Mouse (Mus musculus): ENCODE measurements at regions not wholly inside any gene's neighbourhood (a gene's known extent, or its start where the extent isn't known, plus 50 kb on each side); places are given as distances from the start of the nearest gene placed in this dataset.
"Not testable (repeated sequence)": the region's sequence is repeated elsewhere in the genome, so short reads cannot be mapped to it uniquely, and the experiment has no call there.

- Histone ChIP-seq H3K27me3 (ENCODE audit: insufficient read depth, low read length) (no peaks in the 10 kb centered on the region), H3K36me3 (ENCODE audit: insufficient read depth, low read length) (no peaks in the 10 kb centered on the region), H3K9me3 (ENCODE audit: low read length) (no peaks in the 10 kb centered on the region), H3K4me1 (ENCODE audit: insufficient read depth, low read length) (no peaks in the 10 kb centered on the region), H3K27ac (no peak overlapping the region), H3K9ac (replicated peaks; ENCODE audit: low read length) (no peak overlapping the region), H3K4me3 (ENCODE audit: low read length) (no peak overlapping the region), H3K4me2 (ENCODE audit: low read depth, low read length) (no peak overlapping the region)
- DNase-seq (ENCODE audit: low spot score), result peak; percentile 16
- ATAC-seq, result no peak
- 77% methylated on average over 6 of the region's 6 CpGs for WGBS
- no peak for TF ChIP-seq CTCF (IDR thresholded peaks at IDR 0.05; ENCODE audit: low read depth)
Measured at GRCm38 (mm10) chr5:50182721-50183120, 123.9 kb upstream of the Adgra3 start.

GRCm38 (mm10) chr5:50156557-50156956 is 97.8 kb upstream of the Adgra3 start:
- 36% methylated on average over 1 of the region's 1 CpGs for WGBS
- TF ChIP-seq CTCF (IDR thresholded peaks at IDR 0.05; ENCODE audit: low read depth), result no peak
- H3K27me3 ChIP-seq (ENCODE audit: insufficient read depth, low read length), result no peaks in the 10 kb centered on the region
- no peaks in the 10 kb centered on the region for H3K36me3 ChIP-seq (ENCODE audit: insufficient read depth, low read length)
- no peaks in the 10 kb centered on the region for H3K9me3 ChIP-seq (ENCODE audit: low read length)
- H3K9ac ChIP-seq (replicated peaks; ENCODE audit: low read length), result no peak overlapping the region
- no peak overlapping the region for H3K27ac ChIP-seq
- H3K4me2 ChIP-seq (ENCODE audit: low read depth, low read length), result no peak overlapping the region
- H3K4me3 ChIP-seq (ENCODE audit: low read length), result no peak overlapping the region
- no peaks in the 10 kb centered on the region for H3K4me1 ChIP-seq (ENCODE audit: insufficient read depth, low read length)
- DNase-seq (ENCODE audit: low spot score) (no peak), ATAC-seq (no peak)

- DNase-seq (ENCODE audit: low spot score); H3K9me3 ChIP-seq (ENCODE audit: low read length); ATAC-seq; H3K27ac ChIP-seq; H3K36me3 ChIP-seq (ENCODE audit: insufficient read depth, low read length); H3K4me1 ChIP-seq (ENCODE audit: insufficient read depth, low read length); H3K4me3 ChIP-seq (ENCODE audit: low read length); H3K4me2 ChIP-seq (ENCODE audit: low read depth, low read length); H3K9ac ChIP-seq (replicated peaks; ENCODE audit: low read length); H3K27me3 ChIP-seq (ENCODE audit: insufficient read depth, low read length): not testable (repeated sequence)
- 95% methylated on average over 2 of the region's 2 CpGs for WGBS
Measured at GRCm38 (mm10) chr5:50155170-50155860, 96.5 kb upstream of the Adgra3 start.

GRCm38 (mm10) chr5:50146926-50147325 is 88.1 kb upstream of the Adgra3 start:
- peak; percentile 28 for DNase-seq (ENCODE audit: low spot score)
- H3K4me3 ChIP-seq (ENCODE audit: low read length), result no peak overlapping the region
- 36% methylated on average over 3 of the region's 3 CpGs for WGBS

GRCm38 (mm10) chr5:50145458-50146083 is 86.8 kb upstream of the Adgra3 start:
- no peak overlapping the region for H3K4me3 ChIP-seq (ENCODE audit: low read length)
- H3K36me3 ChIP-seq (ENCODE audit: insufficient read depth, low read length), result no peaks in the 10 kb centered on the region
- WGBS, result 81% methylated on average over 2 of the region's 2 CpGs
- ATAC-seq (no peak), DNase-seq (ENCODE audit: low spot score) (no peak)
- TF ChIP-seq CTCF (IDR thresholded peaks at IDR 0.05; ENCODE audit: low read depth), result no peak
- H3K9me3 ChIP-seq (ENCODE audit: low read length), result no peaks in the 10 kb centered on the region
- H3K4me2 ChIP-seq (ENCODE audit: low read depth, low read length), result no peak overlapping the region
- H3K27ac ChIP-seq, result no peak overlapping the region
- no peaks in the 10 kb centered on the region for H3K4me1 ChIP-seq (ENCODE audit: insufficient read depth, low read length)
- H3K9ac ChIP-seq (replicated peaks; ENCODE audit: low read length), result no peak overlapping the region
- no peaks in the 10 kb centered on the region for H3K27me3 ChIP-seq (ENCODE audit: insufficient read depth, low read length)

More at GRCm38 (mm10) chr5:50146926-50147325, 88.1 kb upstream of the Adgra3 start:
- TF ChIP-seq CTCF (IDR thresholded peaks at IDR 0.05; ENCODE audit: low read depth), result no peak
- no peak for ATAC-seq
- H3K4me2 ChIP-seq (ENCODE audit: low read depth, low read length), result no peak overlapping the region
- H3K9ac ChIP-seq (replicated peaks; ENCODE audit: low read length), result no peak overlapping the region
- no peaks in the 10 kb centered on the region for H3K9me3 ChIP-seq (ENCODE audit: low read length)
- H3K36me3 ChIP-seq (ENCODE audit: insufficient read depth, low read length), result no peaks in the 10 kb centered on the region
- no peaks in the 10 kb centered on the region for H3K4me1 ChIP-seq (ENCODE audit: insufficient read depth, low read length)
- H3K27me3 ChIP-seq (ENCODE audit: insufficient read depth, low read length), result no peaks in the 10 kb centered on the region
- H3K27ac ChIP-seq, result no peak overlapping the region

GRCm38 (mm10) chr5:50130202-50130601 is 71.4 kb upstream of the Adgra3 start:
- H3K4me1 ChIP-seq (ENCODE audit: insufficient read depth, low read length), result no peaks in the 10 kb centered on the region
- H3K4me3 ChIP-seq (ENCODE audit: low read length), result no peak overlapping the region
- H3K27ac ChIP-seq, result no peak overlapping the region
- H3K36me3 ChIP-seq (ENCODE audit: insufficient read depth, low read length), result no peaks in the 10 kb centered on the region
- H3K9me3 ChIP-seq (ENCODE audit: low read length), result no peaks in the 10 kb centered on the region
- DNase-seq (ENCODE audit: low spot score) (no peak), ATAC-seq (no peak)
- 82% methylated on average over 2 of the region's 2 CpGs for WGBS
- no peak overlapping the region for H3K9ac ChIP-seq (replicated peaks; ENCODE audit: low read length)
- H3K27me3 ChIP-seq (ENCODE audit: insufficient read depth, low read length), result no peaks in the 10 kb centered on the region
- H3K4me2 ChIP-seq (ENCODE audit: low read depth, low read length), result no peak overlapping the region
- TF ChIP-seq CTCF (IDR thresholded peaks at IDR 0.05; ENCODE audit: low read depth), result no peak

GRCm38 (mm10) chr5:50128972-50129371 is 70.2 kb upstream of the Adgra3 start:
- H3K27ac ChIP-seq, result no peak overlapping the region
- no peak overlapping the region for H3K9ac ChIP-seq (replicated peaks; ENCODE audit: low read length)
- DNase-seq (ENCODE audit: low spot score) (no peak), ATAC-seq (no peak)
- no peak for TF ChIP-seq CTCF (IDR thresholded peaks at IDR 0.05; ENCODE audit: low read depth)
- no peak overlapping the region for H3K4me3 ChIP-seq (ENCODE audit: low read length)
- no peaks in the 10 kb centered on the region for H3K9me3 ChIP-seq (ENCODE audit: low read length)
- no peaks in the 10 kb centered on the region for H3K36me3 ChIP-seq (ENCODE audit: insufficient read depth, low read length)
- no peak overlapping the region for H3K4me2 ChIP-seq (ENCODE audit: low read depth, low read length)
- 72% methylated on average over 3 of the region's 3 CpGs for WGBS
- no peaks in the 10 kb centered on the region for H3K27me3 ChIP-seq (ENCODE audit: insufficient read depth, low read length)
- no peaks in the 10 kb centered on the region for H3K4me1 ChIP-seq (ENCODE audit: insufficient read depth, low read length)

All from hindbrain, postnatal 0 days (tissue).